Mouse (Mus musculus) megakaryocyte, embryonic 14.5 days (primary cell): ENCODE data around the gene Slc16a2. TPM values are rescaled to one million over a fixed set of nuclear protein-coding genes. Genes with fewer than 3 reads are reported as not detected.

Experiments
- H3K27me3 ChIP-seq: replicated peaks from 2 replicates; pipeline ENCODE3; 2012; ENCODE audit warnings: inconsistent platforms
- H3K36me3 ChIP-seq: replicated peaks from 2 replicates; pipeline ENCODE3; 2012; ENCODE audit warnings: low read length, inconsistent platforms, mixed read lengths
- H3K4me1 ChIP-seq: 2 replicates; pipeline ENCODE4 v1.6.1; 2012; ENCODE audit warnings: inconsistent platforms
- H3K4me3 ChIP-seq: replicated peaks from 2 replicates; pipeline ENCODE3; 2012; ENCODE audit warnings: moderate library complexity, mild to moderate bottlenecking, inconsistent platforms
- H3K9me3 ChIP-seq: 2 replicates; pipeline ENCODE4 v1.6.1; 2012; ENCODE audit warnings: inconsistent platforms
- FLI1 ChIP-seq: IDR thresholded peaks from 2 replicates; pipeline ENCODE4 v1.6.1; 2012; ENCODE audit warnings: low read length, inconsistent platforms, mixed read lengths
- GATA1 ChIP-seq: IDR thresholded peaks from 3 replicates; pipeline ENCODE4 v1.6.1; 2012; ENCODE audit warnings: mixed read lengths, low read length, inconsistent platforms, borderline replicate concordance
- polyA plus RNA-seq: library from polyadenylated mRNA; stranded (reverse); fragments of >175 nt; gene quantifications from 2 replicates; pipeline ENCODE4 v1.2.3, GENCODE M21; 2012; ENCODE audit warnings: low replicate concordance; ENCODE audit not compliant: insufficient read depth

The Slc16a2 gene
- polyA plus RNA-seq: 0.30 TPM in 1 of 2 replicates, not detected in the other

DNA sequence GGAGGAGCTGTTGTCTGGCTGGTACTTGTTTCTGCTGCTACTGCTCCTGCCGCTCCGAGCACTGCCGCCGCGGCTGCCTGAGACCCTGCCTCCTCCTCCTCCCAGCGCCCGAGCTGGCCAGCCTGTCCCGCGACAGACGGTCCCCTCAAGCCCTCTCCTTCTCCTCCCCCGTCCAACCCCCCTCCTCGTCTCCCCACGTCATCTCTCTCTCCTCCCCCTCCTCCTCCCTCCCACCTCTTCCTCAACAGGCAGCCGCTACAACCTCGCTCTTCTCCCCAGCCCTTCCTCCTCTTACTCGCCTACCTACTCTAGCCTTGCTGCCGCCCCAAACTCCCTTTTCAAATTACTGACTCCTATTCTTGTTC is at the start of gene Slc16a2:
Slc16a2 (minus strand) TSS at position 152 of the 365 bp plus-strand sequence.
- peaks cover 52% of the 10 kb centered on the region for H3K27me3 ChIP-seq
- peaks cover 18% of the 10 kb centered on the region for H3K4me1 ChIP-seq
- no peaks in the 10 kb centered on the region for H3K36me3 ChIP-seq
- no peak for TF ChIP-seq GATA1
- no peak for TF ChIP-seq FLI1
- H3K4me3 ChIP-seq: peak within 1 kb of the TSS; percentile 92
- peaks cover 4% of the 10 kb centered on the region; the same call in 1 of the 2 replicates for H3K9me3 ChIP-seq

DNA sequence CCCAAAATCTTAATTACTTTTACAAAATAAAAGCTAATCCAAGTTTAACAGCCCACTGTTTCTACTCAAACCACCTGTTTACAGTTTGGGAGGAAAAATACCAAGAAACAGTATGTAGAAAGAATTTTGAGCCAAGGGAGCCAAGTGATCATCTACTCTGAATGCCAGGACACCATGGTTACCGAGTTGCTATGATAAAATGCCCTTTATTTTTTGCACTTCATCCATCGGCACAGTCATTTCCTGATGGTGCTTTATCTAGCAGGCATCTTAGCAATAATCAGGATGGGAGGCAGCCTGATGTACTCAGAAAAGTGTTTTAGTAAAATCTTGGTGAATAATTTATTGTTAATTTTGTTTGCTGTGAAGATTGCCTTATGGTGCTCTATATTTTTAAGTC is 41.7 kb upstream of the Slc16a2 start:
- TF ChIP-seq FLI1: no peak
- TF ChIP-seq GATA1: no peak
- peaks cover 11% of the 10 kb centered on the region for H3K27me3 ChIP-seq
- no peaks in the 10 kb centered on the region for H3K9me3 ChIP-seq
- H3K4me1 ChIP-seq: 0 out of 2 replicates have a peak, but pooled peaks cover 4% of the 10 kb centered on the region
- H3K4me3 ChIP-seq: no peak overlapping the region
- no peaks in the 10 kb centered on the region for H3K36me3 ChIP-seq

DNA sequence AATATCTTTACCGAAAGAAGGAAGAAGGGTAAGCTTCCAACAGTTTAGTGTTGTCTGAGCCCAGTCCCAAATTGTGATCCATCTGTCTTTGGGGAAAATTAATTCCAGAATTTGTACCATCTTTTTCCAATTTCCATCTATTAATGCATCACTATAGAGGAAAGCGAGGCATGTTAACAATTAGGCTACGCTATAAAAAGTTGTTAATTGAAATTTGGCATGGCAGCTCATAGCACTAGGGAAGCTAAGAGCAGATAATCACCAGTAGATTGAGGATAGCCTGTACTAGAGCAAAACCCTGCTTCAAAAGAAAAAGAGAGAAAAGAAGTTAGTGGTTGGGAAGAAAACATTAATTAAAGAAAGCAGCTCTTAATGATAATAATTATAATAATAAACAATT is 41.1 kb upstream of the Slc16a2 start:
- H3K36me3 ChIP-seq: no peaks in the 10 kb centered on the region
- no peak for TF ChIP-seq GATA1
- TF ChIP-seq FLI1: no peak

DNA sequence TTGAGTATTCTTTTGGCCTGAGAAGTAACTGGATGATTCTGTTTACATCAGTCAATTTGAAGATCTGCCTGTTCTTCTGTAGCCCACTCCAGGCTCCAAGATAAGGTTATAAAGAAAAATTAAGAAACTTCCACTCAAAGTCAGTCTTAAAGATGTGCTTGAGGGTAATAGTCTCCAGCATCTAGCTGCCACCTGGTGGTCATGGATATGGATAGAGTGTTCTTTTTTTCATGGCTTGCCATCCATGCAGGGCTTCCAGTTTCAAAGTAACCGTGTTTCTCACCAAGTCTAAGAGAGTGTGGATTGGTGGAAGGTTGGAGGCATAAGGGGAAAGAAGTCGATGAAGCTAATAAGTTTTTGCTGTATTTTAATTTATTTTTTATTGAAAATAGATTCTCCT is 23.5 kb upstream of the Slc16a2 start:
- H3K27me3 ChIP-seq: peaks cover 10% of the 10 kb centered on the region
- H3K4me3 ChIP-seq: no peak overlapping the region
- H3K36me3 ChIP-seq: no peaks in the 10 kb centered on the region
- H3K4me1 ChIP-seq: no peaks in the 10 kb centered on the region
- no peaks in the 10 kb centered on the region for H3K9me3 ChIP-seq
- TF ChIP-seq GATA1 (no peak), FLI1 (no peak)

More for the DNA sequence above, 41.1 kb upstream of the Slc16a2 start:
- Histone ChIP-seq H3K27me3 (peaks cover 8% of the 10 kb centered on the region), H3K4me1 (0 out of 2 replicates have a peak, but pooled peaks cover 4% of the 10 kb centered on the region), H3K9me3 (no peaks in the 10 kb centered on the region), H3K4me3 (no peak overlapping the region)

DNA sequence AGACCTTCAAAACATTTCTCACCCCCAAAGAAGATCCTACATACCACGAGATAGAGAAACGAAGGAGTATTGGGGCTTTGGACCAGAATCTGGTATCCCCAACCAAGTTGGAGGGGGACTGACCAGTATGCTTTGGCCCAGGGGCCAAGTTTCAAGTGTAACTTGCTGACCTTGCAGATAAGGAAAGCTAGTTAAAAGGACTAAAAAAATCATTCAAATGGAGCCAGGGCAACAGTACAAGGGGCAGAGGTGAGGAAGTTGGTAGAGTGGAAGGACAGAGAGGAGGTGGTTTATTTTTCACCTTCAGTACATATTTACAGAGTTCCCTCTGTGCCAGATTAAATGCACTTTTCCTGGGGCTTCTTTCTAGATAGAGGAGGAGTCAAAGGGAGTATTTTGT is 7.1 kb upstream of the Slc16a2 start:
- Histone ChIP-seq H3K4me1 (no peaks in the 10 kb centered on the region), H3K36me3 (no peaks in the 10 kb centered on the region)
- TF ChIP-seq FLI1 (no peak), GATA1 (no peak)

DNA sequence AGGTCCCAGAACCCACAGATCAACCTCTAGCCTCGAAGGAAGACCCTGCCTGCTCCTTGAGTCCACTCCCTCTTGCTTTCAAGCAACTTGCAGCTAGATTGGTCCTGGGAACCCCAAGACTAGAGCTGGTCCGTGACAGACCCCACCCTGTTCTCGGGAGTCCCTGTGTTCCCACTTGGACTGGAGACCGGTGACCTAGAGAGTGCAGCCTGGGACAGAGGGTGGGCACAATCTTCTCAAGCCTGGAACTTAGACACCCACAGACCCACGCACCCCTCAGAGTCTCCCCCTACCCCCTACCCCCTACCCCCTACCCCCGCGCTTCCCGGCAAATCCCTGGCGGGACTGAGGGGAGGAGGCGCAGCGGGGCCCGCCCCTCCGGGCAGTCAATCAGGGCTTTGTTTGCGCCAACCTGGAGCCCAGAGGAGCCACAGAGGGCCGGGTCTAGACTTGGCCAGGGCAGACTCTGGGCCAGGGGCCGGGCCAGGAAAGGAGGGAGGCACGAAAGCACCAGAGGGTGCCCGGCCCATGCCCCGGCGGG is 558 bp upstream of the Slc16a2 start:
- peaks cover 49% of the 10 kb centered on the region for H3K27me3 ChIP-seq
- peaks cover 4% of the 10 kb centered on the region; the same call in 1 of the 2 replicates for H3K9me3 ChIP-seq
- H3K4me1 ChIP-seq: peaks cover 18% of the 10 kb centered on the region
- H3K36me3 ChIP-seq: no peaks in the 10 kb centered on the region
- TF ChIP-seq FLI1 (no peak), GATA1 (no peak)
- H3K4me3 ChIP-seq: peak overlapping the region; percentile 92

More for the DNA sequence above, 7.1 kb upstream of the Slc16a2 start:
- Histone ChIP-seq H3K9me3 (peaks cover 7% of the 10 kb centered on the region), H3K27me3 (peaks cover 15% of the 10 kb centered on the region), H3K4me3 (no peak overlapping the region)

DNA sequence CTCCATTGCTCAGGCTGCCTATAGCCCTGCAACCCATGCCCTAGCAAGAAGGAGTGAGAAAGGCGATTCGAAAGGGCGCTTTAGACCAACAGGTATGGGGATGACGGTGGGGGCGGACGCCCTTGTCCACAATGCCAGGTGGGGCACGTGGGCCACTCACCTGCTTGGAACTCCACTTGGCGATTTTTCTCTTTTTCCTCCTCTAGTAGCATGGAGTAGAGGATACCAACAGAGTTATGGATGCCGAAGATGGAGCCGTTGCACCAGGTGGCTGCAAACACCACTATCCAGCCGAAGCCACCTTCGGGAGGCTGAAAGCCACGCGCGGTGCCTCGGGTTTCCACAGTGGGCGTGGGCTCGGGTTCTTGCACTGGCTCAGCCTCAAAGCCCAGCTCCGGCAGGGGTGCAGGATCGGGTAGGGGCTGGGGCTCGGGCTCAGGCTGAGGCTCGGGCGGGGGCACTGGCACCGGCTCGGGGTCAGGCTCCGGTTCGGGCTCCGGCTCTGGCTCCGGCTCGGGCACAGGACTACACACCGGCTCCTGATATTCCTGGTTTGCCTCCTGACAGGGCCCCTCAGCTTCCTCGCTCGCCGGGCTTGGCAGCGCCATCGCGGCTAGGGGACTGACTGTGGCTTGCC is 470 bp downstream of the Slc16a2 start:
- Histone ChIP-seq H3K4me1 (peaks cover 18% of the 10 kb centered on the region), H3K4me3 (peak overlapping the region; percentile 92), H3K36me3 (no peaks in the 10 kb centered on the region), H3K27me3 (peaks cover 52% of the 10 kb centered on the region), H3K9me3 (peaks cover 4% of the 10 kb centered on the region; the same call in 1 of the 2 replicates)
- no peak for TF ChIP-seq GATA1
- TF ChIP-seq FLI1: no peak

DNA sequence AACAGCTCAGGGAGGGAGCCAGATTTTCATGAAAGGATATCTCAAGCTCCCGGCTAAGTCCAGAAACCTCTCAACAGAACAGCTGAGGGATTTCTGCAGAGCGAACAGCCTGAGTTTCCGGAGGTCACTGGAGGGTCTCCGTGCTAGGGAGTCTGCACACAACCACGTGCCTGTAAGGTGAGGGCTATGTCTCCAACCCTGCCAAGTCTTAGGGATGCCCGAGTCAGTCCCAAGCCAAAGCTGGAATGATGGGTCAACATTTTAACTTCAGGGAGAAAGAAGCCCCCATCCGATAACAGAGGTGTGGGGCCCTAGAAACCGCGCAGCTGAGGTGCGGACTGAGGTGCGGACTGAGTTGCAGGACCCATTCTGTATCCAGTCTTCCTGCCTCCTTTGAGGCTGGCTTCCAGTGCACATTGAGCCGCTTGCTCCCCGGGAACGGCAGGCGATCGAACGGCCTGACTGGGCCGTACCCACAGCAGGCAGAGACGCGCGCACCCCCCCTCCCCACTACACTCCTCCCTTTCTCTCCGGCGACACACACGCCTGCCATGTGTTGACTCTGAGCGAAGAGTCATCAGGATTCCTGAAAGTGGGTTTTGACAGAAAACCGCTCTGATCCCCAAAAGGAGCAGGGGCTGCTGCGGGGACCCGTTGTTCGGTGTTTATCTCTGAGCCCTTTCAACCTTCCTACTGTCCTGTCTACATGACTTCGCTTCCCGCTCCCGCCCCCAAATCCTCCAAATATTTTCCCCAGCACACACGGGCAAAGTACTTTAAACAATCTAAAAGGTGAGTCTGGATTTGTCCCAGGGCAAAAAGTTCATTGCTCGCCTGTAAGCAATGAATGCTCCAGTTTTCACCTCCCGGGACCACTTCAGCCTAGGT is 1.2 kb downstream of the Slc16a2 start:
- peaks cover 18% of the 10 kb centered on the region for H3K4me1 ChIP-seq
- H3K36me3 ChIP-seq: no peaks in the 10 kb centered on the region
- H3K27me3 ChIP-seq: peaks cover 51% of the 10 kb centered on the region
- peak overlapping the region; percentile 92 for H3K4me3 ChIP-seq
- H3K9me3 ChIP-seq: peaks cover 4% of the 10 kb centered on the region; the same call in 1 of the 2 replicates
- TF ChIP-seq FLI1 (no peak), GATA1 (no peak)

DNA sequence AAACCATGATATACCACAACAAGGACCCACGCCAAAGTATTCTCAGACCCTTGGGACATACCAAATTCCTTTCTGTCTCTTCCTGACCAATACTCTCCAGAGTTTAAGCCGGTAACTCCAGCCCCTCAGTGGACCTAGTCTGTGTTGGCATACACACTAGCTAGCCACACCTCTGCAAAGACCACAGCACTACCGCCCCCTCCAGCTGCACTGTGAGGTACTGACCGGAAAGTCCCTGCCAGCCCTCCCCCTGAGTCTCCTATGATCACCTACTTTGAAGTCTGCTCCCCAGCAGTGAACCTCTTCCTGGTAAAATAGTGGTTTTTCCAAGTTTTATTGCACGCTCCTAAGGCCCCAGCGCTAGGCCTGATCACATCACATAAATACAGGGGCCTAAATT is 2.5 kb downstream of the Slc16a2 start:
- peaks cover 4% of the 10 kb centered on the region; the same call in 1 of the 2 replicates for H3K9me3 ChIP-seq
- H3K36me3 ChIP-seq: no peaks in the 10 kb centered on the region
- peaks cover 48% of the 10 kb centered on the region for H3K27me3 ChIP-seq
- H3K4me1 ChIP-seq: peaks cover 18% of the 10 kb centered on the region
- no peak overlapping the region for H3K4me3 ChIP-seq
- TF ChIP-seq FLI1 (no peak), GATA1 (no peak)
